Mouse (Mus musculus) A20 (cell line): ENCODE results near the gene Sema4a.
A peak's percentile ranks its signal among the peaks of the same experiment; 100 is the strongest.
"Not testable (repeated sequence)": the region's sequence is repeated elsewhere in the genome, so short reads cannot be mapped to it uniquely, and the experiment has no call there.

ENCODE experiments used
- DNase-seq: peaks from one replicate; pipeline ENCODE4 v3.0.0-alpha.2; 2011; ENCODE audit warnings: low read depth, low spot score

Gene Sema4a

DNA sequence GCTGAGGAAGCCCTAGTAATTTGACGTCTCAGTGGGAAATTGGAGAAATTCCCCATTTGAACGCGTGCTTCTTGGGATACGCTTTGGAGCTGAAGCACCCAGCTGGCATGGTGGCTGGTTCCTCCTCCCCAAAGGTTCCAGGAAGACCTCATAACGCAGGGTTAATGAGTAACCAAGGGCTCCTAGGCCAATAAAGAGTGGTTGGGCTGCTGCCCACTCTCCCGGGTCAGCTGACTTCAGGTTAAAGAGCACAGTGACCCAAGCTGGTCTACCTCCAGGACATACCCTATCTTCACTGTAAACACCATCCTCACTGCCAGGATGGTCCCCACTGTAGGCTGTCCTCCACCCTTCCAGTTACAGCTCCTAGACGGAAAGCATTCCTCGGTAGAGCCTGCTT, 4.7 kb downstream of the Sema4a start:
- DNase-seq, result no peak

DNA sequence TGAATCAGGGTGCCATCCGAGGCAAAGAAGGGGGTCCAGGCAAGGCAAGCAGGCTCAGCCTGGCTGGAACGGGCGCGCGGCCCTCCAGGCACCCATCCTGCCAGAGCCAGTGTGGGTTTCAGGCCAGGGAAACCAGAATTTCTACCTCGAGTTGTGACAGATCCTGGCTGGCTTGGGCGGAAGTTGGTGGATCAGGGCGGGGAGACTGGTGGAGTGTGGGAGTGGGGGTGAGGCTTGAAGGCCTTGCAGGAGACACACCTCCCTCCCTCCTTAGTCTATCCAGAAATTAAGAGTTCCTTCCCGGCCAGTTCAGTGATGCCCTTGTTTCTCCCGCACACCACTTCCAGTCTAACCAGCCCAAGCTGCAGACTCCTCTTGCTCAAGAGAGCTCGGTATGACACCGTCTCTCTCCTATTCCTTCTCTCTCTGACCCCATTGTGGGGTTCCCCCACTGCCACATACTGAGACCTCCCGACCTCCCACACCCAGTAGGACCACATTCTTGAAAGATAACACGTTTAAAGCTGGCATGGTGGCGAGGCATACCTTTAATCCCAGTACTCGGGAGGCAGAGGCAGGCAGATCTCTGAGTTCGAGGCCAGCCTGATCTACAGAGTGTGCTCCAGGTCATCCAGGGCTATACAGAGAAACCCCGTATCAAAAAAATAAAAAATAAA, 5.3 kb downstream of the Sema4a start:
- no peak for DNase-seq

DNA sequence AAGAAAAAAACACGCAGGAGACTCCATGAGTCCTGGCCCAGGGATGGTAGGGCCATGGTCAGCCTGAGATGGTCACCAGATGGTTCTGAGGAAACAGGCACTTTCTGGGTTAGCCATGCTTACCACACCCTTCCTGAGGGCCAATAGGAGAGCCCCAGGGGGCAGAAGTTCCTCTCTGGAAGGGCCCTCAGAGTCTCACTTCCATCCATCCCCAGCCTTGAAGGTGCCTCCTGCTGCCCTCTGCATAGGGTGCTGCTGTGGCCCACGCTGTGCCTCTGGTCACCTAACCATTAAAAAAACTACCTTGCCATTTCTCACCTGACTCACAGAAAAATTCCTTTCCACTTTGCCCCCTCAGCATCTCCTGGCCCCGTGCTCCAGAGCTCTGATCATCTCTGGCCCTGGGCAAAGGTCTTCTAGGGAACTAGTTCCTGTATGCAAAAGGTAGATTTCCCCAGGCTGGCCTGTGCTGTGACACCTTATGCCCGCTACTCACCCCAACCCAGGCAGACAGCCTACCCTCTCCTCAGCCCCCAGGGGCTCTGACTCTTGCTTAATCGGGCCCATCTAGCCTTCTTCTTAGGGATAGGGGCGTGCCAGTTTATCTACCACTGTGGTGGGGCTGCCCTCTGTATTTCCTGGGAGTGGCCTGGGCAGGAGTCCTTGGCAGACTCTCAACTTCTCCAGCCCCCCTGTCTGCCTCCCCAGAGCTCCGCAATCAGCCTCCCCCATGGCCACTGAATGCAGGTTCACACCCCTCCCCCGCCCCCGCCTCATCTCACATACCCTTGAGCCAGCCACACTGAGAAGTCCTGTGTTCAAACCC, 6.0 kb downstream of the Sema4a start:
- DNase-seq, result no peak

DNA sequence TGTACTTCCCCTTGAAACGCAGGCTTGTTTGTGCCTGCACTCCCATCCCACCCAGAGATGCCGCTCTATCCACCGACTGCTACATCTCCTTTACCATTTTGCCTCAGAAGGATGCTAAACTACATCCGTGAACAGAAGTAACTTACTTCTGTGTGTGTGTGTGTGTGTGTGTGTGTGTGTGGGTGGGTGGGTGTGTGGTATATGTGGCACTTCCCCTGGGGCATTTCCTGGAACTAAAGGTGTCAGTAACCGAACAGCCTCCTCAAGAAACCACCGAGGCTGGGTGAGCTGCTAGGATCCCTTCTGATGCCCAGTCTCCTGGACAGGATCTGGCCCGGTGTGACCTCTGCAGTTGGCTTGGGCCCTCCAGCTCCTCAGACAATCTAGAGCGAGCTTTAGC, 7.0 kb downstream of the Sema4a start:
- DNase-seq, result no peak

DNA sequence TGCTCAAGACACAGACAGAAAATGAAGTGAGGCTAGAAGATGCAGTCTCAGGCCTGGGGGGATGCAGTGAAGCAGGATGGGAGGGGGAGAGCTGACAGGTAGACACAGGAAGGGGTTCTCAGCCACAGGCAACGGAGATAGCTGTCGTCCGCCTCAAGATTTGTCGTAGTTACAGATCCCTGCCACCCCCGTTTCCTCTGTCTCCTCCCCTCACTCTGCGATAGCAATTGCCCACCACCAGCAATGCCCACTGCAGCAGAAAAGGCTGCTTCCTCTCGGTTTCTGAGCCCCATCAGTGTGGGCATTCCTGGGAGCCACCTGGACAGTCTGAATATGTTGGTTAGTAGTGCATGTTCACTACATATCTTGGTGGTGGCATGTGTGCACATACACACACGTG, 7.6 kb downstream of the Sema4a start:
- no peak for DNase-seq

DNA sequence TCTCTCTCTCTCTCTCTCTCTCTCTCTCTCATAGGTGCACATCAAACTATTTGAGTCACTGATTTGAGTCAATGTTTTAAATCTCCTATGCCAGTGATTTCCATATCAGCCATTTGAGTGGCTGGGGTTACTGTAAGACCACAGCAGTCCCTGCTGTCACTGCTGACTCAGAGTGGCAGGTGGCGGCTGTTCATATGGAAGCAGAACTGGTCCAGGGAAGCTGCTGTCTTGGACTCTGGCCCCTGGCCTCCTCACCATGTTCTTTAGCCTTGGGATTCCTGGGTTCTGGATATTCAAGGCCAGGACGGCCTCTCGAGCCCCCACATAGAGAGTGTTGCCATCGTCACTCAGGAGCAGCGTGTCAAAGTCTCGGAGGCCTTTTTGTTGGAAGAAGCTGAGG, 8.3 kb downstream of the Sema4a start:
- no peak for DNase-seq

DNA sequence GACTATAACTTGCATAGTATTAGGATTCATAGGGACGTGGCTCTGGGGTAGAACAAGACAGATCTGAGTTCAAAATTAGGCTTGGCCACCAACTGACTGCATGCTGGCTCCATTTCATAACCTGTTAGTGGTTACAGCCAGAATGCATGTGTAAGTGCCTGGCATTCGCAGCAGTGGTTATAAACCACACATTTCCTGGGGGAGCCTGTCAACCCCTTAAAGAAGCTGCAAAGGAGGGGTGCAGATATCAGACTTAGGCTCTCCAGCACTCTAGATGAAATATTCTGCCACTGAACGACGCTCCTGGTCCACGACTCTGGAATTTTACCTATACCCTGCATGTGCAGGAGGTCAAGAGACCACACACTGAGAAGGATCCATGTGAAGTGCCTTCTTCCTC, 8.7 kb downstream of the Sema4a start:
- no peak for DNase-seq

DNA sequence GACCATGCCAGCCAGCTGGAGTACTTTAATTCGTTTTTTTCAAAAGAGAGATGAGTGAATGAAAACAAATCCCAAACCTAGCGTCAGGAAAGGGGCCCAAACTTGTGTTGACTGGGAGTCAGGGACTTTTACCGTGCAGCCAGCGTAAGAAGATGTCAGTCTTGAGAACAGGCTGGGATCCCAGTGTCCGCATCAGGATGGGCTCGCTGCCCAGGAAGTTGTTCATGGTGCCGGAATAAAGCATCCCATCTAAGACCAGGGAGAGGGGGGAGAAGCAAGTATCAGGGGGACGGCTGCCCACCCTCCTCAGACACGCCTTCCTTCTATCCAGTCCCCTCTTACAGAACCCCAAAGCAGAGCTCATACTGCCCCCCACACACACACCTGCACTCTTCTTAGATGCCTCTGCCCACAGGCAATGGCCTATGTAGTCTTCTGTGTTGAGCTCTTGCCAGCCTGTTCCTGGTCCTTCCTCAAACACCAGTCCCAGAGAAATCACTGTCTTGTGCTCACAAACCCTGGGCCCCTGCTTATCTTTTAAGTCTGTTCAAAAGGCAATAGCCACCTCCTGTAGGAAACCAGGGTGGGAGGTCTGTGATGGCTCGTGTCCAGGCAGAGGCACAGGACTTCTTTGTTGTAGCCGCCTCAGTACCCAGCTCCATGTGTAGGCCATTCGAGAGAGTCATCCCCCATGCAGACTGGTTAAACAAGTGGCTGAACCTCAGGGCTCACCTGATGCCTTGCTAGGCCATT, 10.4 kb downstream of the Sema4a start:
- DNase-seq, result no peak

DNA sequence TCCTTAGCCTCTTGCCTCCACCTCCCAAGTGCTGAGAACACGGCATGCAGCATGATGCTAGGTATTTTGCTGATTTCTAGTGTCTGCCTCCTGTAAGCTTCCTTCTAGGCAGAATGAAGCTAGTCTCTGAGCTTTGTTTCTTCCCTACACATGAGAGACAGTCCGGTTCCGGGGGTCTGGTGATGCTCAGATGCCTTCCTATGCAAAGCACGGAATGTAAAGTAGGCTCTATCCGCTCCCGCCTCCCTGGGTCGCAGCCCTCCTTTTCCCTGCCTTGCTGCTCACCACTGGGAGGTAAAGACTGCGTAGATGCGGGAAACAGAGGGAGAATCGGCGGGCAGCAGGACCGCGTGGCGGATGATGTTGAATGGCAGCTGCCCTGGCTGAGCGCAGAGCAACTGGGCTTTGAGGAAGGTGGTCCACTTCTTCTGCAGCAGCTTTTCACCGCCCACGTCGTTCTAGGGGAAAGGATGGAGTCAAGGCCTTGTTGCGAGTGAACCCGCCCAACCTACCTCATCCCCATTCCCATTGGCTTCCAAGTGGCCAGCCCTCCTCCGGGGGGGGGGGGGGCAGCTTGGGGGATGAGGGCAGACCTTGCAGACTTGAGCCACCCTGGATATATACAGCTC, 11.5 kb downstream of the Sema4a start:
- no peak for DNase-seq

DNA sequence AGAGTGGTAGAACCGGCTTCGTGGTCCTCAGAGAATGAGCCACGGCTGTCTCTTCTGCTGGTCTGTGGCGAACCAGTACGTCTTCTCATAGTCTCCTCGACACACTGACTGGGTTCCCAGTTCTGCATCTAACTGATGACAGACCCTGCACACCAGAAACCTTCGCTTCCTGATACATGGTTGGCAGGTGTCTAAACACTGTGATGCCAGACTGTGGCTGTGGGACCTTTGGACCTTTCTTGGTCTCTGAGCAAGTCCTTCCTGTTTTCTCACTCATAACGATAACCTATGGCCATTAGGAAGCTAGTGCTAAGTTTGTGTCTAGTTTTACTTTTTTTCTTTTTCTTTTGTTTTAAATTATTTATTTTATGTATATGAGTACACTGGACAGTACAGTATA, 12.5 kb downstream of the Sema4a start:
- DNase-seq, result no peak

DNA sequence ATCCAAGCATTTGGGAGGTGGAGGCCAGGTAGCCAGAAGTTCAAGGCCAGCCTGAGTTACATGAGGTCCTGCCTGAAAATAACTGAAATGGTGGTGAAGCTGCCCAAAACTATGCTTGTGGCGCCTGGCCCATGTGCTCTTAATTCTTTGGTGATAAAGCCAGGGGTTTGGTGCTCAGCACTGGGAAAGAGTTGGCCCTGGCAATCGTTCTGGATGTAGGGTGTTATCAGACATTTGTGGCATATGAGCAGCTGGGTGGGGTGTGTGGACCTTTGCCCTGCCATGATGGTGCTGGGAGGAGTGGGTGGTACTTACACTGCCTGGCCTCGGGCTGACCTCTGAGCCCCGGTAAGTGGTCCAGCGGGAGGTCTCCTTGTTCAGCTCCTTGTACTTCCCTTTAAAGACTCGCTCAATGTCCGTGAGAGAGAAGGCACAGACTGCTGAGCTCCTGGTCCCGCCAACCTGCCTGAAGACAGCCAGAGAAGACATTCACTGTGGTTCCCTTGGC, 13.3 kb downstream of the Sema4a start:
- no peak for DNase-seq

DNA sequence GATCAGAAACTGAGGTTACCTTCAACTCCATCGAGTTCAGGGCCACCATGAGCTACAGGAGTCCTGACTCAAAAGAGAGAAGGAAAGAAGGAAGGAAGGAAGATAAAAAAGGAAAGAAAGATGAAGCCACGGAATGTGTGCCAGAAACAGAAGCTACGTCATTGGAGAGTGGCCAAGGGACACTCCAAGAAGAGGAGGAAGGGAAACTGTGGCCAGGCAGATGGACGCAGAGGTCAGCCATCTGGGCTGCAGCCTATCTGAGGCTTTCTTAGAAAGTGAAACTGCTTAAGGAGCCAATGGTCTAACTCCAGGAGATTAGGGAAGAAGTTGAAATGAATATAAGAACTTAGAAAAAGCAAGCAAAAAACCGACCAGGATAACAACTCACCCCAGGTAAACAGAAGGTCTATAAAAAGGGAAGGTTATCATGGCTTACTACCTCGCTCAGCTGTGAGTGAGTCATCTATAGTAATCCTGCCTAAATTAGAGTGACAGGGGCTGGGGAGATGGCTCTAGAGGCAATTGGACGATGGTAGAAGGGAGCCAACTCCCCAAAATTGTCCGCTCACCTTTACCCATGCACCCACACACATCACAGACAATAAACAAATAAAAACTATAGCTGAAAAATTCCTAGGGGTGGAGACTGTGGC, 14.4 kb downstream of the Sema4a start:
- DNase-seq, result no peak

DNA sequence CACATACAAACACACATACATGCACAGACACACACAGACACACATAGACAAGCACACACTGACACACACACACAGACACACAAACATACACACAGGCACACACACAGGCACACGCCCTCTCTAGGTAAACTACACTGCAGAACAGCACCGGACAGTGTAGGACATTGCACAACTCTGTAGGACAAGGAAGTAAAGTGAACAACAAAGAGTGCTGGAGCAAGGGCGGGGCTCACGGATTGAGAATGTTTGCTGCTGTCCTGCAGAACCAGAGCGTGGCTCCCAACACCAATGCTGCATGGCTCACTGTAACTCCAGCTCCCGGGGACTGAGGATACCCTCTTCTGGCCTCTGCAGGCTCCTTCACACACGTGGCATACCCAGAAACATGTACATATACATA, 18.1 kb downstream of the Sema4a start:
- DNase-seq, result no peak

DNA sequence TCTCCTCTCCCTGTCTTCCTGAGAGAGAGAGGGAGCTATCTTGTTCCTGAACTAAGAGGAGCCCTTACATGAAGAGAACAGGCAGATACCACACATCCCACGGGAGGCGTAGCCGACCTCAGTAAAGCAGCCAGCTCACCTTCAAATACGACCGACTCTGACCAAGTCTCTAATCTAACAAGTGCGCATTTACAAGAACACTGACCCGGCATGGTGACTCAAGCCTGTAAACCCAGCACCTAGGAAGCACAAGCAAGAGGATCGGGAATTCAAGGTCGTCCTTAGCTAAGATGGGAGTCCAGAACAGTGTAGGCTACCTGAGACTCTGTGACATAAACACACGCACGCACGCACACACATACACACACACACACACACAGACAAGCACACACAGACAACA, 18.5 kb downstream of the Sema4a start:
- no peak for DNase-seq

DNA sequence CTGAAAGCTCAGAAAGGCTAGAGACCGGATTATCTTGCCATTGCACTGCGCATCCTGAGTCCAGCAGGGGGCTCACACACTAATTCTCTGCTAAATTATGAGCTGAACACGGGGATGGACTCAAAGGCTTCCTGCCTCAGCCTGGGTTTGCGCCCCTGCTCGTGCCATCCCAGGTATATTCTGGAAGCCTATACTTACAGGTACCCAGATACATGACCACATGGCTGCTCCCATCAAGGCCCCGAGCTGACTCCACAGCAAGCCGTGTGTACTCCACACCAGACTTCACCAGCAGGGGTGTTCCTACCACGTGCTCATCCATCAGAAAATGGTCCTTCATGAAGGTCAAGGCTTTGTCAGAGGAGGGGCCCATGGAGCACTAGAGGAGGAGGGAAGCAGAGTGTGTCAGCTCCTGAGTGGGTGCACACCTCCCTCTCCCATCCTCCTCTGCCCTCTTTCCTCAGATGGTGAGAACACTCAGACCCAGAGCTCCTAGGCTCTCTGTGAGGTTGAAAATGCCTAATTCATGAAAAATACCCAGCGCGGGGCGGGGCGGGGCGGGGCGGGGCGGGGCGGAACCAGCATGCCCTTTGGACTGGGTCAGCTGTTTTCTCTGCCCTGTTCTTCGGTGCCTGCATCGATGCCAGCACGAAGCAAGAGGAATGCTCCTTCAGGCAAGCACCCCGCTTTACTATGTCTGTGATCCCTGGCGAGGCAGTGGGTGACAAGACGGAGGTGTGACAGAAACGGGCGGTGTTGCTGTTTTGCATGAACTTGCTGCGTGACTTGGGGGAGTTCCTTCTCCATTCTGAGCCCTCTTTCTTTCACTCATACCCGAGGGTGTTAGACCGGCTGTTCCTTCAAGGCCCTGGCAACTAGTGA, 20.2 kb downstream of the Sema4a start:
- DNase-seq, result peak; percentile 85

DNA sequence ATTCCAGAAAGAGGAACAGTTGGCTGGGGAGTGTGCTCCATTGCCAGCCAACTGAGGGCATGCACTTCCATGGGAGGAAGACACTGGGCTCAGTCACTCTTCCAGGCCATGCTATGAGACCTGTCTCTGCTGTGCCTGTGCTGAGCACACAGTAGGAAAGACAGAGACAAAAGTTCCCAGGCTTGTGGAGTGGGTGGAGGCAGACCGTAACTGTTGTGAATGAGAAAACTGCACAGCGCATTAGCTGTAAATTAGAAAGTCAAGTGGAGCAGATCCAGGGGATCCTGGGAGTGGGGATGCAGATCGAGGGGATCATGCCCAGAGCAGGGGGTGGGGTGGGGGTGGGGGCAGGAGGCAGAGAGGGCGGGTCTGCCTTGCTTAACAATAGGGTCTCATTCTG, 21.4 kb downstream of the Sema4a start:
- no peak for DNase-seq

DNA sequence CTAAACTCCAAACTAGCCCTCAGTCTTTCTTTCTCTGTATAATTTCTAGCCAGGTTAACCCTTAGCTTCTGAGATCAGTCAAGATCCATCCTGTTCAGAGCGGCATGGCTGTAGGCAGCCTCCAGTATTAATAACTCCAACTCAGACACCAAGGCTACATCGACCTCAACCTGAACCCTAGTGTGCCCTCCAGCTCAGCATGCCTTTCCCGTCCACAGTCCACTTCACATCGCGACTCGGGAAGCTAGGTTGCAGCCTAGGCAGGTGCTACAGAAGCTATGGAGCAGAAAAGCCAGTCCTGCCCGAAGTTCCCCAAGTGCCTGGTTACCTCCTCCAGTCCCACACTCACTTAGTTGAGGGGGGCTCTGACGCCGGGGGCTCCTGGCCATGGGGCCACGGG, 23.5 kb downstream of the Sema4a start:
- no peak for DNase-seq

DNA sequence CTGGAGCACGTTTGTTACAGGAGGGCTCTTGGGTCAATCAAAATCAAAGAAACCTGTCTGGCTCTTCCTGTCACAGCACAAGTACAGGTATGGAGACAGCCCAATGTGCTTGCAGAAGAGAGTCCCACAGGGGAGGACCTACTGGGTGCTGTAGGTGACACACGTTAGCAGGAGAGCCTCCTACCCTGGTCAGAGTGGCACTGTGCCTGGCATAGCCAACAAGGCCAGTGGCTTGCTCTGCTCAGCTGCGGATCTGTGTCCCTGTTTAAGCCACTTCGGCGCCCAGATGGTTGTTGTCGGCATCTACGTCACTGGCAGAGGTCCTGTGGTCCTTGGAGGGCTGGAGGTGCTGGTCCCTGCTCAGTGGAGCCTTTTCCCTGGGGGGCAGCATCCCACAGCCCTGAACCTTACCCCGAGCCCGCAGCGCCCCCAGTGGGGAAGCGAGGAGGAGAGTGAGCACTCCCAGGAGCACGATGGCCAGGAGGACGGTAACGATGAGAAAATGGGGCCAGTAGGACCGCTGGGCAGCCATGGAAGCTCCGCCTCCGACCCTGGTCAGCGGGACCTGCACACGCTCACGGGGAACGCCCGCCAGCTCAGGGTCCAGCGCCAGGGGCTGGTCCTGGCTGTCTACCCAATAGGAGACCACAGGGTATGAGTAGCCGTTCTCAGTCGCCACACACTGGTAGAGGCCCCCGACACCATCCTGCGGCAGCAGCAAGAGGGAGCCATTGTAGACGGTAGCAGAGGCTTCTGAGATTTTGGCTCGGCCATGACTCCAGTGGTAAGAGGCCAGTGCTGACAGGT, 24.4 kb downstream of the Sema4a start:
- DNase-seq, result no peak

DNA sequence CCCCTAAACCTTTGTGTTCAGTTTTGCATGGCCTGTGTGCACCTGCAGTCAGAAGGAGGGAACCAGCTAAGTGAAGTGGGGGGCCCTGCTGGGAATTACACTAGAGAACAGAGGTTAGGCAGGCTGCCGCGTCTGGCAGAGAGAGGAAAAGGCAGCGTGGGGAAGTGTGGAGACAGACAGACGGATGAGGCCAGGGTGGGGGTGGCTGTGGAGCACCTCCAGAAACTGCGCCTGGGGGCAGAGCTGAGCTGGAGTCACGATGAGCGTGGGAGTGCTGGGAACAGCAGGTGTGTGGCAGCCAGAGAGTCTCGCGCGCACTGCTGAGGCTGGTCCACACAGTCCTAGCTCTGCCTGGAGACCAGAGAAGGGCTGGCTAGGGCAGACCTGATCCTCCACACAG, 25.5 kb downstream of the Sema4a start:
- DNase-seq, result no peak

DNA sequence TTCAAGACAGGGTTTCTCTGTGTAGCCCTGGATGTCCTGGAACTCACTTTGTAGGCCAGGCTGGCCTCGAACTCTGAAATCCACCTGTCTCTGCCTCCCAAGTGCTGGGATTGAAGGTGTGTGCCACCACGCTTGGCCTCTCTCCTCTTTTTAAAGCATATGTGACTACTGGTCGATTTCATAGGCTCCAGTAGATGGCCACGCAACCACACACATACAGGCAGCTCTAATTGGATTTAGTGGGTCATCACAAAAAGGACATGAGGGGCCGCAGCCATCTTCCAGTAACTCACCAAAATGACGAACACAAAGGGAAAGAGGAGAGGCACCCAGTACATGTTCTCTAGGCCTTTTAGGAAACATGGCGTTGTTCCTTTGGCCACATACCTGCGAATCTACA, 32.3 kb downstream of the Sema4a start:
- DNase-seq, result not testable (repeated sequence)
